Mouse (Mus musculus) liver, adult (tissue): ENCODE results near the gene Pphln1.

Experiments
- GATA4 ChIP-seq: IDR thresholded peaks from 2 replicates; pipeline ENCODE4 v1.6.1; 2014; ENCODE audit warnings: mild to moderate bottlenecking, low read length; ENCODE audit not compliant: insufficient replicate concordance

The Pphln1 gene

DNA sequence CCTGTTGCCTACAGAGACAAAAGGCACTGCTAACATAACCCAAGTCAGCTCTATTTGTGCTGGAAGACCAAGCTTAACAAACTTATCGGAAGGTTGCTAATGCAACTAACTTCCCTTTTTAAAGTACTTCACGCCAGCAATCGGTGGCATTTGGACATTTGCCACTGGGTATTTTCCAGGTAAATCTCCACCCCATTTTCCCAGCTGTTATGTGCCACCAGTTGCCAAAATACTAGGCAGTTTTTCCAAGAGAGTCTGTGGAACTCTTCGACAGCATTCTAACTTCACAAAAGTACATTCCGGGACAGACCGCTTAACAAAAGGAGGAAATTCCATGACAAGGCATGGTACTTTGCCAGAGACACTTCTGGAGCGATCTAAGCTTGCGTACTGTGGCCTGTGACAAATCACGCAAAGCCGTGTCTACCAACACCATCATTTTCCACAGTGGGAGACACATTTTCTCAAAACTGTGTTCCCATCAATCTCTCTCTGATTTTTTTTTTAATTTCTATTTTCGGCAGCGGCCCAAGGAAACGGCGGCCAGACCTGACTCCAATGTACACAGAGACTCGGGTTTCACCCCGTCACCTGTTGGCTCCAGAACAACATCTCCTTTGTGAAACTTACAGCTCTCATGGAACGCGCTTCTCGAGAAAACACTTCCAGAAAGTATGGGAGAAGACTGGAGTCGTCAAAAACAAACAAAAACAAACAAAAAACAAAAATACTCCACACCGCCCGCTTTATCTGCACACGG is 120.2 kb downstream of the Pphln1 start:
- no peak for TF ChIP-seq GATA4

DNA sequence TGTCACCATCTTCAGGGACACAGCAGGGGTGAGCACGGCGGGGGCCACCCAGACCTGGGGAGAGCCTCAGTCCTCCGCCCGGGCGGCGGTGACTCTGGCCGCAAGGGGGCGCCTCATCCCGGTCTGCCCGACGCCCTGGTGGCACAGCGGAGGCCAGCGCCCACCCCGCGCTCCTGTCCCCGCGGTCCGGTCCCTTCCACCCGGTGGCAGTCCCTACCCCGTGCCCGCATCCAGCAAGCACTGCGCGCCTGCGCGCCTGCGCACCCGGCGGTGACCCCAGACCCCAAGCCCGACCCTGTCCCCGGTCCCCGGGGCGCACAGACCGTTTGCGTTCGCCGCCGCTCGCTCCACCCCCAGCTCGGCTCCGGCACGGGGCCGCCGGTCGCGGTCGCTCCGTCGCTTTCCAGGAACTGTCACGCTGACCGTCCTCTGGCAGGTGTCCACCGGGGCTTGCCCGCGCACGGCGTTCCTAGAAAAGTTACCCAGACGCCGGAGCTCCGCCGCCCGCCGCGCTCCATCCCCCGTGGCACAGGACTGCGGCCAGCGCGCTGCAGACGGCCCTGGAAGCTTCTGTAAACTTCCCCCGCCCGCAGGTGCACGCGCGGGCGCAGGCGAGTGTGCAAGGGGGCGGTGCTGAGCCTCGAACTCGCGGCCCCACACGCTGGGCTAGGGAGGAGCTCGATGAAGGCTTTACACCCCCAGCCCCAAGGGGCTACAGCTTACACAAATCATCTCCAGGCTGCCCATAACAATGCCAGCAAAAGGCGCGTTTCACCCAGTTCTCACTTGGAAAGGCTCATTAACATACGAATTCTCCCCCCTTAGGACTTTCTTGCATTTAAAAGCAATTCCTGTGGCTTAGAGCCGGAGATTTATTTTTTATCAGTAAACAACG is 121.0 kb downstream of the Pphln1 start:
- 0 out of 2 replicates have a peak, but pooled peaks have one; percentile 11 for TF ChIP-seq GATA4

GRCm38 (mm10) chr15:93519836-93520826 is 122.0 kb downstream of the Pphln1 start:
- TF ChIP-seq GATA4, result peak; percentile 88

DNA sequence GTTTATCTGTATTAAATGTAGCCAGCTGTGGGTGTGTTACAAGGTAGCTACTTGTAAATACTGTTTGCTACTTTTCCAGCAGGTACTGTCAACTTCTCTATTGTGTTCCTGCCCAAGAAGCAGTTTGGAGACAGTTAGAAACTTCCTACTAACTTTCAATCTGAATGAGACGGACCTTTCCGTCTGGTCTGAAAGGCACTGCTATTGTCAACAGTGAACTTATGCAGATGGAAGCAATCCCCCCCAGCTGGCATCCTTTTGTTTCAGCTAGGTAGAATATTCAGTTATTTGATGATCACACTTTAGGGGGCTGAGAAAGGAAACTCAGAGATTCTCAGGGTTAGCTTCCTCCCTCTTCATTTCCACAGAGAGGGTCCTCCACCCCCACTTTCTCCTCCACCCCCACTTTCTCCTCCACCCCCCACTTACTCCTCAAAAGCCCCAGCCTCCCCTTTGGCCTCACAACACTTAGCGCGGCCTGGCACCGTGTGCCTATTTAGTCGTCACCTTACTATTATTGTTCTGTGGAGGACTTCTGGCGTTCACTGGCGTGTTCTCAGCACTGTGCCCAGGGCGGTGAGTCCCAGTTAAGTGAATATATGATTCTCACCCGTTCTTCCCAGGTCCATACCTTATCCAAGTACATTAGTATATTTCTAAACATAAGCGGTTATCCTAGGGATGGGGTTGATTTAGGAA is 123.1 kb downstream of the Pphln1 start:
- TF ChIP-seq GATA4, result no peak

DNA sequence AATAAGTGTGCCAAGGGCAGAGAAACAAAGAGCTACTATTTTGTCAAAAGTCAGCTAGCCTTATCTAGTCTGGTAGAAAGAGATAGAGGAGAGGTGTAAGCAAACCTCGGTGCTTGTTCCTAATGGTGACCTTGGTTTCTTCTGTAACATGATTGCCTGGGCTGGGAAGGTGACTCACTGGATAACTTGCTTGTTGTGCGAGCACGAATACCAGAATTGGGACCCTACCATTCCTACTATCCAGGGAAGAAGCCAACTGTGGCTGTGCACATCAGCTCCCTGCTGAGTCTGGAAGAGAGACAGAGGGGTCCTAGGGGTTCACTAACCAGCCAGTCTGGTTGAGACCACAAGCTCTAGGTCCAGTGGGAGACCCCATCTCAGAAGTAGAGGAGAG is 123.6 kb downstream of the Pphln1 start:
- TF ChIP-seq GATA4, result no peak

DNA sequence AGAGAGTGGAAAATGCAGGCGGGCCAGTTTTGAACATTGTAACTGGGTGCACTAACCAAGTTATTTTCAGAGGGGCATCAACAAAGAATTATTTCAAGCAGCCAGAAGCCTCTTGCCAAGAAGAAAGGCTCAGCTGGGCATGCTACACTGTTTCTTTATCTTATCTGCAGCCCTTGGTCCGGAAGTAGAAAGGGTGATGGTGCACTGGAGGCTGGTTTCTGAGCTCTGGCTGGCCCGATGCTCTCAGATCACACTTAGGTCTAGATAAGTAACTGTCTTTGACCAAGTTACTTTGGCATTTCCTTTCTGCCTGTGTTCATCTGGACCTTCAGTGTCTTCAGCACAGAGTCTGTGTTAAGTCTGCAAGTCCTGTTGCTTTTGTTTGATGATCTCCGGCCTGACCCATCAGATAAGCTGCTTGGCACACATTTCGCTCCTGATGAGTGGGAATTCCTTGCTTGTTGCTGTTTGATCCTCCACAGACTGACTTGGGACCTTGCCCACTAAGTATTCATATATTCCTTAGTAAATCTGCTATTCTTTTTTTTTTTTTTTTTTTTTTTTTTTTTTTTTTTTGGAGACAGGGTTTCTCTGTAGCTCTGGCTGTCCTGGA is 127.3 kb downstream of the Pphln1 start:
- peak; percentile 77; the same call in 1 of the 2 replicates for TF ChIP-seq GATA4

- TF ChIP-seq GATA4, result no peak
These were observed 131.9 kb downstream of the Pphln1 start for GRCm38 (mm10) chr15:93529831-93530702.

DNA sequence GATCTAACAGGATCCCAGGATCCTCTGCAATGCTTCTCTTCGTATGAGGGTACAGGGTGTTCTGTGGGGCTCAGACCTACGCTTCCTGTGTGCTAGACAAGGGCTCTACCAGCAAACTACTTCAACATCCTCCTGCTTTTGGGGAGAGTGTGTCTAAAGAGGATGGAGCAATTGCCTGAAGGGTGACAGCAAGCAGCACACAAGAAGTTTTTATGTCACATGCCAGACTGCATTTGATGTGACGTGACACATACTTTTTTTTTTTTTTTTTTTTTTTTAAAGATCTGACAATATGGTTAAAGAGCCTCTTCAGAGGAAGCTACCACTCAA is 132.5 kb downstream of the Pphln1 start:
- no peak for TF ChIP-seq GATA4

DNA sequence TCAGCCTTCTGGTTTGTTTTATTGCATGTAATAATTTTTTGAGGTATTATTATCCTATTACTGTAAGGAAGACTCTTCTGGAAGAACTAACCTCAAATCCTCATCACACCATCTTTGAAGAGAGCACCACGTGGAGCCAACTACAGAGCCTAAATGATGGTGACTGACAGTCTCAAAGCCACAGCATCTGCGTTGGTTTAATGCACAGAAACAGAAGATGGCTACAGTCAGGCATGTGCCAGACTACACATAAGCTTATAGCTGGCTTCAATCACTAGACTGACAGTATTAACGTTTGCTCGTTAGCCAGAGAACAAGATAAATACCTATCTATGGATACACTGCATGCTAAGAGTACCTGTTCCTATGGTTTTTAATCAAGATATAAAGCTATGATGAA is 138.0 kb downstream of the Pphln1 start:
- TF ChIP-seq GATA4, result no peak

DNA sequence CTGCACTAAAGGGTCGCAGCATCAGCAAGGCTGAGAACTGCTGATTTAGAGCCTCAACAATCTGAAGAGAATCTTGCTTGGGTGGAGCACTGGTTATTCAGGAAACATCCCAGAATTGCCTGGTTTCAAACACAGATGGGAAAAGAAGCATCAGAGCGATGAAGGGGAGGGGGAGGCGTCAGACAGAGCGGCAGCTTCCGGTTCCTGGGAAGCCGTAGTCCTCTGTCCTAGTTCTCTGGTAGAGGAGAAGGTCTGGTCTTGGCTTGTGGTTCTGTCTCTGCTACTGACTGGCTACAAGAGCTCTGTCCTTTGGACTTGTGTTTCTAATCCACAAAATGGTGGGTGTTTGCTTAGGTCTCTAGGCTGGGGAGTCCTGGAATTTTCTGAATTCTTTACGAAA is 139.6 kb downstream of the Pphln1 start:
- no peak for TF ChIP-seq GATA4

DNA sequence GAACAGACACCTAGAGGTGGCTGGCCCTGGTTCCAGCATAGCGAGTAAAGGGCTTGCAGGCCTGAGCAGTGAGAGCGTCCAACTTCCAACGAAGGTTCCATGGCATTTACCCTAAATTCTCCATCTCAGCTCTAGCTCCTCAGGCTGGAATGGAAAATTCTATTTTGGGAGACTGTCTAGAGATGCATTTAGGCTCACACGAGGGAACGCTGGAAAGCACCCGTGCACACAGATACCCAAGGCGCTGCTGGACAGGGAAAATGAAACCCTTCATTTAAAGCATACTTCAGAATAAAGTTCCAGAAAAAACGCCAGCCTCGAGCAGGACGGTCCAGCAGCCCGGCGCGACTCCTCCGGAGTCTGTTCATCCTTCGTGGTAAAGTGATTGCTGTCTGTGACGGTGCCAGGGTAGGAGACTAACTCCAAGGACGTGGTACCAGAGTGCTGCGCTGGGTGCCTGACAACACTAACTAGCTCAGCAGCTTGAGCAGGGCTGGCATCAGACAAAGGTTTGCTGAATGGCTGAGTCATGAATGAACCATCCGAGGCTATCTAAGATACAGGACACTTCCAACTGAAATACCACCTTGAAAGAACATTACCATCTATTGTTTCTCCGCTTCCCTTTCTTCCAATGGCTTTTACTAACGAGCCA is 140.5 kb downstream of the Pphln1 start:
- no peak for TF ChIP-seq GATA4

GRCm38 (mm10) chr15:93539415-93539814 is 141.3 kb downstream of the Pphln1 start:
- TF ChIP-seq GATA4, result peak; percentile 67; the same call in 1 of the 2 replicates
